Mouse (Mus musculus) megakaryocyte, embryonic 14.5 days (primary cell): ENCODE data around the gene Dph1.

Experiments used
- FLI1 ChIP-seq: IDR thresholded peaks from 2 replicates; pipeline ENCODE4 v1.6.1; 2012; ENCODE audit warnings: low read length, inconsistent platforms, mixed read lengths
- GATA1 ChIP-seq: IDR thresholded peaks from 3 replicates; pipeline ENCODE4 v1.6.1; 2012; ENCODE audit warnings: mixed read lengths, low read length, inconsistent platforms, borderline replicate concordance

GRCm38 (mm10) chr11:75194850-75195461, 3.9 kb upstream of the Dph1 start:
- TF ChIP-seq GATA1: no peak
- TF ChIP-seq FLI1: no peak
